Mouse (Mus musculus): ENCODE data around the gene Etnppl. TPM values are rescaled to one million over a fixed set of nuclear protein-coding genes. Genes with fewer than 3 reads are reported as not detected.

Etnppl gene
- total RNA-seq (2021), result 10 to 100 TPM in 1 of 2 experiments, 1 to 10 TPM in 1; 8.4 to 10.6 TPM

DNA sequence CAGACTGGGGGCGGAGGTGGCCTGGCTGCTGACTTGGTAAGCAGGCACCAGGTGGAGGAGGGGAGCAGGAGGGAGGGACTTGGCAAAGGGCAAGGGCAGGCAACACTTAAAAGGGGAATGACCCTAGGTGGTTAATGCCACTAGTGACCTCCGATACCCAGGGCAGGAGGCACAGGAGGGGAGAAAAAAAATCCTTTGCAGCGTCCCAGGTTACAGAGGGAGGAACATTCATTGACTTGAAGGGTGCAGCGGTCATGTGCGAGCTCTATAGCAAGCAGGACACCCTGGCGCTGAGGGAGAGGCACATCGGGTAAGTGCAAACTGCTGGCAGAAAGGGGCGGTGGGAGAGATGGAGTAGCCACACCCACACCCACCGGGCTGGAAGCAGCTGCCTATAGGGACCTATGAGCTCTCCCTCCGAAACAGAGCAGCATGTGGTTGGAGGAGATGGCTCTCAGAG is at the start of gene Etnppl:
TSS of gene Etnppl (plus strand) at position 10 of the 460 bp plus-strand sequence.
- intact Hi-C loops (cut with DNase I), result no loop called here
- no peak for DNase-seq (ENCODE audit: low spot score in 2 of 2)

DNA sequence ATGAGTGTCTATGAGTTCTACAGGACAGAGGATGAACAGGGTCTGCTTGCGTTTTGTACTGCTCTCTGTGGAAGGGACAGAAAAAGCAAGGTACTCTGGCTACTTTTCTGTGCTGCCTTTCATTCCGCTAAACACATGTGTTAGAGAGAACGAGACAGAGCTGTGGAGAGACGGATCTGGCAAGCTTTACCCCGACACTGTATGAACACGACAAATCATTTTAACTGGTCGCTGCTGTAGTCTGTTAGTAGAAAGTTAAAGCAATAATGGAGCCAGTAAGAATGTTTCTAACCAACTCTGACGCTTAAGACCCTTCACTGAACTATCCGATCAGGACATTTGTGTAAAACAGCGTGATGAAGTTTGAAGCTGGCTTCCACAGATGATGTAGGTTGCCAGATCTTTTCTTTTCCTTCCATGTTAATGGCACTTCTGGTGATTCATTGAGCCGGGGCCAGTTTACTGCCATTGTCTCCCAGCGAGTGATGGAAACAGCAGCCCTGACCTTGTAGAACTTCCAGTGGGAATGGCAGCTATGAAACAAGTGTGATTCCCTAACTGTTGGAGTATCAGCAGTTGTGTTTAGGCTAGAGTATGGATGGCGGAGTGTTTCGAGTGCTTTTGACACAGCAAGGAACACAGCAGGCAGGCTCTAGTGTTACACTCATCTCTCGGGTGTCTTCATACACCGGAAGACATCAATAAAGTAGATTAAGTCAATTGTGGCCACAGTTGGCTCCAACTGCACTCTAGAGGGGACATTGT is 48.7 kb upstream of the Etnppl start:
- intact Hi-C loops (cut with DNase I), result no loop called here
- DNase-seq (ENCODE audit: low spot score in 2 of 2), result no peak

DNA sequence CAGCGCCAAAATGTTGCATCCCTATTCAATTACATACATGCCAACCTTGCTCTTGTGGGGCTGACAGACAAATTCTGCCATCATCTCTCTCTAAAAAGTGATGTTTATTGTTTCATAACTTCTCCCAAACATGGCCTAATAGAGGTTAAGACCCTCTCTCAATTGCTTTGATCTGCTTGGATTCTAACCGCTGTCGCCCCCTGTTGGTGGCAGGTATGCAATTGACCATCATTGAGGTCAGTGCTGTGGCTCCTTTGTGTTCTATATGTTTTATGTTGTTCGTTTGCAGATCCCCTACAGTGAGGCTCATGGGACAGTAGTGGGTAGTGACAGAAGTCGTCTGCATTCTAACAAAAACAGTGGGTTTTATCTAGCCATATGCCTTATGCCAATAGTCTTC is 44.0 kb upstream of the Etnppl start:
- DNase-seq (ENCODE audit: low spot score in 2 of 2), result no peak
- intact Hi-C loops (cut with DNase I), result loop anchor here (2.0 kb wide), 1 partner anchor 478 kb away; no protein-coding TSS in a partner anchor

DNA sequence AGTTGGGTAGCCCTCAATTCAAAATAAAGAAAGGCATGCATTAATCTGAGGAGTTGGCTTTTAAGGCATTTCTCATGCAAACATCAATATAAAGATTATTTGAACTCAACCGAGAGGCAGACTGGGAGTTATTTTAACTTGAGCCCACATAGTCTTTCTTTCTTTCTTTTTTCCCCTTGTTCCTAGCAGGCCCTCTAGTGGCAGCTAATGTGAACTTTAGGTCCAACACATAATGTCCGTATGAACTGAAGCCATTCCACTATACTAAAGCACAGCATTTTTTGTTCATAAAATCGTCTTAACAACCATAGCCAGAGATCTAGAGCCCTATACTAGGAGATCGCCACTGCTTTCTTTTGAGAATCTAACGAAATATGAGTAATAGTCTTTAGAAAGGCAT is 42.6 kb upstream of the Etnppl start:
- no peak for DNase-seq (ENCODE audit: low spot score in 2 of 2)
- intact Hi-C loops (cut with DNase I), result loop anchor here (1.0 kb wide), 1 partner anchor 389 kb away; no protein-coding TSS in a partner anchor

DNA sequence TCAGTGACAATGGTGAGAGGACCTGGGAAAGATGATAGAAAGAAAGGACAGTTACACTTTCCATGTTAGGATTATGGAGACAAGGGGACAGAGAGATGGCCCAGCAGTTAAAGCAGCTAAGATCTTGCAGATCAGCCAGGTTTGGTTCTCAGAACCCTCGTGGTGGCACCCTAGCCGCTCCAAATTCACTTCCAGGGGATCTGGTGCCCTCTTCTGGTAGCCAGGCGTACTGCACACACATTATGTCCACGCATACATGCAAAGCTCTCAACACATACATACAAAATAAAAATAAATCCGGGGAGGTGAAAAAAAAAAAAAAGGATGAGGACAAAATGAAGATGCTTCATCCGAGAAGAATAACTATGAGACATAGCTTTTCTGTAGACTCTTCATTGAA is 40.6 kb upstream of the Etnppl start:
- no peak for DNase-seq (ENCODE audit: low spot score in 2 of 2)
- intact Hi-C loops (cut with DNase I), result no loop called here

DNA sequence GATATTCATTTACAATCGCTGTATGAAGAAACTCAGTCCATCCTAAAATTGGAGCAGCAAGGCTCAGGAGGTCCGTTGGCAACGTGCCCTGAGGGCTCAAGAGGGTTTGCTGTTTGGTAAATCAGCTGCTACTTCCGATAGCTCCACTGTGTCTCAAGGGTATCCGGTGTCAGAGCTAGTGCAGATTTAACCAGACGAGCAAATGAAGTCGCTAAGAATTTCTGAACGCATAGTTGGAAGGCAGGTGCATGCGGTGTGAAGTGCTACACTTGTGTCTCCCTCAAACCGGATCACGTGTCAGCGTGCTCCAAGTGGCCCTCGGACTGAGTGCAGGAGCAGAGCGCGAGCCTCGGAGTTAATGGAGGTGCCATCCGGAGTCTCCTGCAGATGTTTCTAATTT is 37.7 kb upstream of the Etnppl start:
- intact Hi-C loops (cut with DNase I), result no loop called here
- no peak for DNase-seq (ENCODE audit: low spot score in 2 of 2)

DNA sequence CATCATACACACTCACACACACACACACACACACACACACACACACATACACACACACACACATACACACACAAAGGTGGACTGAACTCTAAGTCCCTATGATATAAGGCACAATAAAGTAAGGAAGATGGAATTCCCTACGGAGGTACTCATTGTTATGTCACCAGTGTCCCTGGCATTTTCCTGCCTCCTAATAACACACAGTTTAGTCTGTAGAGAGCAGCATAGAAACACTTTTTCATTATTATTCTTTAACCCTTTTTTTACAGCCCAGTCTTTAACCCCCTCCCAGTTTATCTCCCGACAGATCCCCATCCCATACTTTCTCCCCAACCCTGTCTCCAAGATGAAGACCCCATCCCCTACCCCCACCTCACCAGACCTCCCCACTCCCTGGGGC is 35.7 kb upstream of the Etnppl start:
- intact Hi-C loops (cut with DNase I), result no loop called here

DNA sequence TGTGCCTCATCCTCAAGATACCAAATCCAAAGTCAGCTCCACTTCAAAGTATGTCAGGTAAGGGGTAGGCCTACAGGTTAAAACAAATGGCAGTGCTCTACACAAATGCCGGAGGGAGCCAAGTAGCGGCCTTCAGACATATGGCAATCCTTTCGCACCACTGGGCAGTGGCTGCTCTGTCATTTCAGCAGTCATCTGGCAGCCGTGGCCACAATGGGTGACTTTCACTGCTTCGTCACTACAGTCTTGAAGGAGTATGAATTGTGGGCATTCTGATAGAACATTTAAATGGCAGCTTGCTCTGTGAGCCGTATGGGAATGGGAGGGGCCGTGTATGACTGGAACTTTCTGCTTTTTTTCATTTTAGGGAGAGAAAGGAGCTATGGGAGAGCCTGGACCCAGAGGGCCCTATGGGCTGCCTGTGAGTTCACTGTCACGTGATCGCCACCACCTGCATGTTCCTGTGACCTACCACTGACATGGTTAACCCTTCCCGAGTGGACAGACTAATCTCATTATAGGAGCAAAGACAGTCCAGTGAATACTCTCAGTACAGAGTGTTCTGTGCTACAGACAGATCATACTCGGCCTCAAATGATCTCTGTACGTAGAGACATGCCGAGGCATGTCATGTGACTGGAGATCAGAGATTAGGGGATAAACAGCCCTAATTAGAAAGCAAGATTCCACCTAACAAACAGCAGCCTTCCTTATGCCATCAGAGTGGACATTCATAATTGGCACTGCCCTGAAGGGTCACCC is 34.2 kb upstream of the Etnppl start:
- intact Hi-C loops (cut with DNase I), result no loop called here
- DNase-seq (ENCODE audit: low spot score in 2 of 2), result no peak

More for the DNA sequence above, 35.7 kb upstream of the Etnppl start:
- DNase-seq (ENCODE audit: low spot score in 2 of 2), result no peak

DNA sequence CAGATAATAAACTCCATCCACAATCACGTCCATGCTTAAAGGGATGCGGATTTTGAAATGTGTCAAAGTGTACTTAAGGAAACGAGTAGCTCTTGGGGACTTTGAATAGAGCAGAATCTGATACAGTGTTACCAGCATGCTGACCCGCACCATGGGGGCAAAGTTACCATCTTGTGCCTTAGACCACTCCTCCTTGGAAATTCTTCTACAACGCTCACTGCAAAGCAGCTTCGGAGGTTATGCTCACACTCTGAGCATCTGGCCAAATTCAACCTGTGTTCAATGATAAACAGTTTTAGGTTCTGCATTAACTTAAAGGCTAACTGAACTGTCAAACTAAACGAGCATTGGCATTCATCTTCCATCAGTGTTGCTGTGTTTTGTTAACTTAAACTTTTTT is 33.2 kb upstream of the Etnppl start:
- intact Hi-C loops (cut with DNase I), result no loop called here
- no peak for DNase-seq (ENCODE audit: low spot score in 2 of 2)

DNA sequence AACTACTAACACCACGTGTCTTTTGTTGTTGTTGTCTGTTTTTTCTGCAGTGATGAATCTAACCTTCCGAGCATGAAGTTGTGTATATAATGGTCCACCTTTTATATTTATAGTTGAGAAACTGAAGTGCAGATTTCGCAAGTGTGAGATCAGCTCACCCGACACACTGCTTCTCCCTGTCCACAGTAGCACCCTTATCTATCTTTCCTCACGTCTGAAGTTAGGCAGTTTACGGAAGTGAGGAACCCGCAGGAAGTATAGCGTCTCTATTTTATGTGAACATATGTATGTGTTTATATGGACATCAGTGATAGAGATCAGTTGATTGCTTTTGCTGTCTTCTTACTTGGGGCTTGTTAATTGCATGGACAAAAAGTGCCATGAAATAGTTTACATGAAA is 22.2 kb upstream of the Etnppl start:
- intact Hi-C loops (cut with DNase I), result no loop called here
- DNase-seq (ENCODE audit: low spot score in 2 of 2), result no peak

DNA sequence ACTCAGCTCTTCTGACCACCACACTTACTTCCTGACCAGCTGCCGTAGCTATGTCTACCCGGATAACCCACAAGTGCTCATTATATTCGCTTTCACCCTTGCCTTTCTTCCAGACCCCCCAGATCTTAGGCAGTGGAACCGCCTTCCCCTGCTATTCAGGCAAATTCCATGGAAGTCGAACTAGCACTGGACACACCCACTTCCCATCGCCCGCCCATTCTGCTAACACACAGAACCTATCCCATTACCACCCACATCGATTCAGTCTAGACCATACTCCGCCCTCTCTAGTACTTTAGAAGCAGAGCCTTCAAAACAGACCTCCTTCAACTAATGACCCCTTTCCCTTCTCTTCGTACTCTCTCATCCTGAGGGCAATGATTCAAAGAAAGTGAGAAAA is 15.8 kb upstream of the Etnppl start:
- intact Hi-C loops (cut with DNase I), result no loop called here
- no peak for DNase-seq (ENCODE audit: low spot score in 2 of 2)

DNA sequence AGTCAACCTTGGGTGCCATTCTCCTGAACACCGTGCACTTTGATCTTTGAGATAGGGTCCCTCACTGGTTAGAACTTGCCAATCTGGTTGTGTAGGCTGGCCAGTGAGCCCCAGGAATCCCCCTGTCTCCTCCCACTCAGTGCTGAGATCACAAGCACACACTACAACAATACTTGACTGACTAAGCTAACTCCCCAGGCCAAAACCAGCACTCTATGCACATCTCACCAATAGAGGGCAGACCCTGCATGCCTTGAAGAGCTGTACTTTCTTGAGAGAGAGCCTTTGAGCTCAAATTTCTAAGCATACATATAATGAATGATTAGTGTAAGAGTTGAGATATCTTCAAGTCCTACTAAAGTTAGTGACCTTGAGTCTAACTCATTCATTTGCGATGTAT is 9.3 kb upstream of the Etnppl start:
- intact Hi-C loops (cut with DNase I), result loop anchor here (2.0 kb wide), 1 partner anchor 81 kb away; no protein-coding TSS in a partner anchor
- DNase-seq (ENCODE audit: low spot score in 2 of 2), result no peak

DNA sequence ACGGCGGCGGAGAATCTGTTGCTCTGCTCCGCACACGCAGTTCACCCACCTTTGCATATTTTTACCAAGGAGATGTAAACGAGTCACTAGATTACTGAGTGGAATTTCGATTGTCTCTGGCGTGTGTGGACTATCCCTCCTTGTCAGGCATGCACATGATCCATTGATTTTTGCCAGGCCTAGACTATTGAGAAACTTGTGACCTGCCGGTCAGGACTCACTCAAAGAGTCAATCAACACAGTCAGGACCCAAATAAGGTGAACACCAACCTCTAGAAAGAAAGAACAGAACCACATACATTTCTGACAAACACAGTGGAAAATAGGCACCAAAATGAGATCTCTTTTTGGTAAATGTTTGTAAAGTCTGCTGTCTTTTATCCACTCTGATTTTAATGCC is 2.8 kb upstream of the Etnppl start:
- no peak for DNase-seq (ENCODE audit: low spot score in 2 of 2)
- intact Hi-C loops (cut with DNase I), result no loop called here

DNA sequence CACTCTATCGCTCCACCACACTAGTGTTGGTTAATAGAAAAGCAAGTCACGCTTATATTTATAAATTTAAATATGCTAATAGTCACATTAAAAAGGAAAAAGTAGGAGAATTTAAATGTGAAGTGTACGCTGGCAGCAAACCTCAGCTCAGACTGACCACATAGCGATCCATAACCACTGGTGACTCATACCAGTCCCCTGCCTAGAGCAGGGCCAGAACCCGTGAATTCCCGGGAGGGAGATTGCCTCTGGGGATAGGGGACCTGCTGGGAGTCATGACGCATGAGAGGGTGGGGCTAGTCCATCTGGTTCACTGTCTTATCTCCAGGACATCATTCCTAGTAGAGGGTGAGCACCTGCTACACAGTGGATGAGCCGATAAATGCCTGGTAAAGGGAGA is 1.6 kb upstream of the Etnppl start:
- intact Hi-C loops (cut with DNase I), result no loop called here
- no peak for DNase-seq (ENCODE audit: low spot score in 2 of 2)

DNA sequence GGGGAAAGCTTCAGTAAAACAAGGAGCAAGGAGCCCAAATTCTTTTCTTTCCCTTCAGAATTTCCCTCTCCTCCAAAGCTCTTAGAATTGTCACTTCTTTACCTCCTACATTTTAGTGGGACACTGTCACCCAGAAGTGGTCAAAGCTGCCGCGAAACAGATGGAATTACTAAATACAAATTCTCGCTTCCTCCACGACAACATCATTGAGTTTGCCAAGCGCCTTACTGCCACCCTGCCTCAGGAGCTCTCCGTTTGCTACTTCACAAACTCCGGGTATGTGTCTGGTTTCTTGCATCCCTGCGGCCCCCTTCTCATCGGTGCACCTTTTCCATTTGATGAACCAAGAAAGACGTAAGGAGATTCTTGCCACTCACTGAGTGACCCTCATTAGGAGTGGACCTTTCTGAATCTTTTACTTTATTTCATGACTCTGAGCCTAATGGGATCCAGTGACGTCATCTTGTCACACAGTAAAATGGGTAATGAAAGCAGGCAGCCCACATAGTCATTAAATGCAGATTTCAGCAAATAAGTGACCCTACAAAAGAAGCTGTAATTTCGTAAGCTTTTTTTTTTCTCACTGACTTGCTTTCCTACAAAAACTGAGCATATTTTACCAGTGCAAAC is 3.4 kb downstream of the Etnppl start:
- DNase-seq (ENCODE audit: low spot score in 2 of 2), result peak; percentile 18 to 37
- intact Hi-C loops (cut with DNase I), result no loop called here

DNA sequence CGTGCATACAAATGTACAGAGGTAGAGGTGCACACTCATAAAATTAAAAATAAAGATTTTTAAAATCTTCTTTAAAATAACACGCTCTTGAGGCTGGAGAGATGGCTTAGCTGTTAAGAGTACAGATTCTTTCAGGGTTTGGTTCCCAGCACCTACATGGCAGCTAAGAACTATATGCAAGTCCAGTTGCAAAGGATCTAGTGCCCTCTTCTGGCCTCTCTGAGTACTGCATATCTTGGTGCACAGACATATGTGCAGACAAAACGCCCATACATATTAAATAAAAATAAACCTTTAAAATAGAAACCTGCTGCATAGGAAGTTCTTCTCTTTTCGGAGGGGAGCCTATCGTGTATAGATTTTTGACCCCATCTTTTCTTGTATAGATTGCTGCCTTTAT is 11.1 kb downstream of the Etnppl start:
- intact Hi-C loops (cut with DNase I), result no loop called here
- no peak for DNase-seq (ENCODE audit: low spot score in 2 of 2)

DNA sequence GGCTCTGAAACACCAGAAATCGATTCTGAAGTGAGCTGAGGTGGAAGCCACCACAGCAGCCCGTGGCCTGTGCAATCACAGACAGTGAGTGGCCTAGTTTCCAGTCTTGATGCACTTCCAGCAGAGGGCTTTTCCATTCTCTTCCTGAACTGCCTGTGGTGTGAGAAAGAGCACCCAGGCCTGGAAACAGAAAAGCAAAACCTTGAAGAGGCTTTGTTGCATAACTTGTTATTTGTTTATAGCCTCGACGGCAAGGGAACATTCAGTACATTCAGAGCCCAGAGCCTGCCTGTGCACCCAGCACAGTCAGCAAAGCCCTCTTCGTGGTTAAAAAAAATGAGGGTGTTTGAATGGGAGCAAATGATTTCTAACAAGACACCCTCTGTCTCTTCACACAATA is 16.6 kb downstream of the Etnppl start:
- intact Hi-C loops (cut with DNase I), result no loop called here
- DNase-seq (ENCODE audit: low spot score in 2 of 2), result peak in 1 of 2 experiments; percentile 8

DNA sequence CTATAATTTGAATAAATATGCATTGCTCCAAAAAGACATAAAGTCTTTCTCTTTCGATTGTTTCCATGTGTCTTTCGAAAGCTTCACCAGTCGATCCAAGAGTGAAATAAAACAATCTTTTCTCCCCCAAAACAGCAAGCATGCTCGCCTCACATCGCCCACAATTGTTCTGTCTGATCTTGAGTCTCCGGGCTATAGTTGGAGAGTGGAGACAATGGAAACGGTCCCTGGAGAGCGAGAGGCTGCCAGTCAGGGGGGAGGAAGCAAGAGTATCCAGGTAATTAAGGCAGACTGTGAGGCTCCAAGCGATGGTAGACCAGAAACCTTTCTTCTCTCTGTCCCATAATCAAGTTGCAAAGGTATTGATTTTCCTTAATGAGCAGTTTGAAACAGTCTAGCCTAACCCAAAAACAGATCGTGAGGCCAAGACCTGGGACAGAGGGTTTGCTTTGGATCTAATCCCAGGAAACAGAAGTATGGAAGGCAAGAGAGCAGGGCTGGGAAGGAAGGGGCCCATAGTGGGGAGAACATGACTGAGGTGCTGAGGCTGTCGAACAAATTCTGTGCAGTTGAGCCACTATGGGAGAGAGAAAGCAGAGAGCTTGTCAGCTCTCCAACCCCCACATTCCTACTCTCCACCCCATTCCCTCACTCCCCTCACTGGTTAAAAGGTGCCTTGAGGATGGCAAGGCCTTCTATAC is 29.0 kb downstream of the Etnppl start:
- intact Hi-C loops (cut with DNase I), result no loop called here
- no peak for DNase-seq (ENCODE audit: low spot score in 2 of 2)

DNA sequence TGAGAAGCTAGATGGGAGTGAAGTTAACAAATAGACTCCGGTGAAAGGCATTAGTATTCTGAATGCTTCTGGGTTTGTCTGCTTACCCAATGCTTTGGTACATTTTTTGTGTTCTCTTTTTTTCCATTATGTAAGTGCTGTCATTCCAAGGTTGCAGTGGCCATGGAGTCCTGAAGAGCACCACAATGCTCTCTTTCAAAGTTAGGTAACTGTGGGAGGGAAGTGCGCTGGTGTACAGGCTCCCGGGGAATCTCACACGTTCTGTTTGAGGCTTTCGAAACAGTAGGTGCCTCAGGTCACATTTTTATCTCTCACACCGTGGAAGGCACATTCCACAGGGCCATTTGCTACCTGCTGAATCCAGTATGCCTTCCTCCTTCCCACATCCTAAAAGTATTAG is 32.3 kb downstream of the Etnppl start:
- DNase-seq (ENCODE audit: low spot score in 2 of 2), result no peak
- intact Hi-C loops (cut with DNase I), result no loop called here

DNA sequence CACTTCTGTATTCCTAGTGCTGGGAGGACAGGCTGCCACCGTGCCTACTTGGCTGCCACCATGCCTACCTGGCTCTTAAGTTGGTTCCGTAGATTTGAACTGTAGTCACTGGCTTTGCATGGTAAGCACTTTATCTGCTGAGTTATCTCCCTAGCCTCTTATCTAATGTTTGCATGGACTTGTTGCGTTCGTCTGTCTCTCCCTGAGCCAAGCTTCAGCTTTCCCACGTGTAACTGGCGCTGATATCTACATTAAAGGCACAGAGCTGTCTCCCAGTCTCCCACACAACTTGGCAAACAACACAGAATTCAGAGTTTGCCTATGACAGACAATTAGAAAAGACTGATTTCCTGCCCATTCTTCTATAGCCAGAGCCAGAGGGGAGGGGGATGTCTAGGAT is 43.4 kb downstream of the Etnppl start:
- intact Hi-C loops (cut with DNase I), result no loop called here
- no peak for DNase-seq (ENCODE audit: low spot score in 2 of 2)
